Mouse (Mus musculus): ENCODE data around the gene Plekha6.

GRCm38 (mm10) chr1:133124137-133124536, 39.9 kb upstream of the Plekha6 start:
- TF ChIP-seq POLR2A (IDR thresholded peaks at IDR 0.05; ENCODE audit: control insufficient read depth, low read depth, low read length) (no peak), CTCF (IDR thresholded peaks at IDR 0.05; ENCODE audit: control insufficient read depth, insufficient read depth, insufficient replicate concordance, low read depth, low read length) (no peak)

Measured in testis, adult 2 months (tissue).